Mouse (Mus musculus): ENCODE measurements at regions not wholly inside any gene's neighbourhood (a gene's known extent, or its start where the extent isn't known, plus 50 kb on each side); places are given as distances from the start of the nearest gene placed in this dataset.

- DNase-seq (ENCODE audit: extremely low read depth, low read depth, low spot score), result no peak
- H3K4me3 ChIP-seq (ENCODE audit: insufficient read depth, low read depth, low read length), result no peak overlapping the region
- no peaks in the 10 kb centered on the region for H3K27me3 ChIP-seq (ENCODE audit: control insufficient read depth, insufficient read depth, low read length)
- no peaks in the 10 kb centered on the region for H3K79me2 ChIP-seq (ENCODE audit: control insufficient read depth, insufficient read depth, low read length)
- TF ChIP-seq CTCF (IDR thresholded peaks at IDR 0.05; ENCODE audit: low read depth, low read length) (no peak), POLR2A (IDR thresholded peaks at IDR 0.05; ENCODE audit: extremely low read depth, insufficient read depth, low read length) (no peak)
- no peaks in the 10 kb centered on the region; the same call in 1 of the 2 replicates for H3K4me1 ChIP-seq (ENCODE audit: control insufficient read depth, insufficient read depth, low read length)
- H3K27ac ChIP-seq (replicated peaks; ENCODE audit: insufficient read depth, low read depth, low read length), result no peak overlapping the region
- 88% methylated on average over 2 of the region's 2 CpGs for WGBS
- no peak overlapping the region for H3K9ac ChIP-seq (ENCODE audit: low read depth, low read length)
- H3K36me3 ChIP-seq (ENCODE audit: control insufficient read depth, insufficient read depth, low read length), result no peaks in the 10 kb centered on the region
Measured at GRCm38 (mm10) chr13:59895754-59896153, 72.8 kb upstream of the Tut7 start.

GRCm38 (mm10) chr13:59894094-59894493 is 71.1 kb upstream of the Tut7 start:
- Histone ChIP-seq H3K27me3 (ENCODE audit: control insufficient read depth, insufficient read depth, low read length) (no peaks in the 10 kb centered on the region), H3K79me2 (ENCODE audit: control insufficient read depth, insufficient read depth, low read length) (no peaks in the 10 kb centered on the region), H3K27ac (replicated peaks; ENCODE audit: insufficient read depth, low read depth, low read length) (no peak overlapping the region), H3K4me3 (ENCODE audit: insufficient read depth, low read depth, low read length) (no peak overlapping the region), H3K4me1 (ENCODE audit: control insufficient read depth, insufficient read depth, low read length) (no peaks in the 10 kb centered on the region; the same call in 1 of the 2 replicates), H3K36me3 (ENCODE audit: control insufficient read depth, insufficient read depth, low read length) (no peaks in the 10 kb centered on the region), H3K9ac (ENCODE audit: low read depth, low read length) (no peak overlapping the region)
- 84% methylated on average over 5 of the region's 5 CpGs for WGBS
- no peak for TF ChIP-seq POLR2A (IDR thresholded peaks at IDR 0.05; ENCODE audit: extremely low read depth, insufficient read depth, low read length)
- TF ChIP-seq CTCF (IDR thresholded peaks at IDR 0.05; ENCODE audit: low read depth, low read length), result no peak
- DNase-seq (ENCODE audit: extremely low read depth, low read depth, low spot score), result no peak

- H3K27me3 ChIP-seq (ENCODE audit: control insufficient read depth, insufficient read depth, low read length), result no peaks in the 10 kb centered on the region
- WGBS, result 20% methylated on average over 8 of the region's 8 CpGs
- DNase-seq (ENCODE audit: extremely low read depth, low read depth, low spot score), result peak; percentile 56
- H3K4me3 ChIP-seq (ENCODE audit: insufficient read depth, low read depth, low read length), result no peak overlapping the region
- no peaks in the 10 kb centered on the region for H3K79me2 ChIP-seq (ENCODE audit: control insufficient read depth, insufficient read depth, low read length)
- no peak overlapping the region for H3K27ac ChIP-seq (replicated peaks; ENCODE audit: insufficient read depth, low read depth, low read length)
- H3K9ac ChIP-seq (ENCODE audit: low read depth, low read length), result no peak overlapping the region
- TF ChIP-seq POLR2A (IDR thresholded peaks at IDR 0.05; ENCODE audit: extremely low read depth, insufficient read depth, low read length) (no peak), CTCF (IDR thresholded peaks at IDR 0.05; ENCODE audit: low read depth, low read length) (no peak)
- H3K4me1 ChIP-seq (ENCODE audit: control insufficient read depth, insufficient read depth, low read length), result no peaks in the 10 kb centered on the region; the same call in 1 of the 2 replicates
- no peaks in the 10 kb centered on the region for H3K36me3 ChIP-seq (ENCODE audit: control insufficient read depth, insufficient read depth, low read length)
Measured at GRCm38 (mm10) chr13:59892961-59893360, 70.0 kb upstream of the Tut7 start.

GRCm38 (mm10) chr13:59892340-59892739 is 69.4 kb upstream of the Tut7 start:
- Histone ChIP-seq H3K36me3 (ENCODE audit: control insufficient read depth, insufficient read depth, low read length) (no peaks in the 10 kb centered on the region), H3K9ac (ENCODE audit: low read depth, low read length) (no peak overlapping the region), H3K27me3 (ENCODE audit: control insufficient read depth, insufficient read depth, low read length) (no peaks in the 10 kb centered on the region), H3K4me1 (ENCODE audit: control insufficient read depth, insufficient read depth, low read length) (no peaks in the 10 kb centered on the region; the same call in 1 of the 2 replicates), H3K27ac (replicated peaks; ENCODE audit: insufficient read depth, low read depth, low read length) (no peak overlapping the region), H3K4me3 (ENCODE audit: insufficient read depth, low read depth, low read length) (no peak overlapping the region), H3K79me2 (ENCODE audit: control insufficient read depth, insufficient read depth, low read length) (no peaks in the 10 kb centered on the region)
- DNase-seq (ENCODE audit: extremely low read depth, low read depth, low spot score), result no peak
- TF ChIP-seq POLR2A (IDR thresholded peaks at IDR 0.05; ENCODE audit: extremely low read depth, insufficient read depth, low read length), result no peak
- no peak for TF ChIP-seq CTCF (IDR thresholded peaks at IDR 0.05; ENCODE audit: low read depth, low read length)
- WGBS, result 77% methylated on average over 9 of the region's 9 CpGs

- TF ChIP-seq POLR2A (IDR thresholded peaks at IDR 0.05; ENCODE audit: extremely low read depth, insufficient read depth, low read length) (no peak), CTCF (IDR thresholded peaks at IDR 0.05; ENCODE audit: low read depth, low read length) (no peak)
- no peaks in the 10 kb centered on the region for H3K27me3 ChIP-seq (ENCODE audit: control insufficient read depth, insufficient read depth, low read length)
- H3K9ac ChIP-seq (ENCODE audit: low read depth, low read length), result no peak overlapping the region
- no peaks in the 10 kb centered on the region for H3K36me3 ChIP-seq (ENCODE audit: control insufficient read depth, insufficient read depth, low read length)
- no peak for DNase-seq (ENCODE audit: extremely low read depth, low read depth, low spot score)
- WGBS, result 84% methylated on average over 8 of the region's 8 CpGs
- no peak overlapping the region for H3K27ac ChIP-seq (replicated peaks; ENCODE audit: insufficient read depth, low read depth, low read length)
- no peak overlapping the region for H3K4me3 ChIP-seq (ENCODE audit: insufficient read depth, low read depth, low read length)
- H3K79me2 ChIP-seq (ENCODE audit: control insufficient read depth, insufficient read depth, low read length), result no peaks in the 10 kb centered on the region
- H3K4me1 ChIP-seq (ENCODE audit: control insufficient read depth, insufficient read depth, low read length), result no peaks in the 10 kb centered on the region; the same call in 1 of the 2 replicates
Measured at GRCm38 (mm10) chr13:59891737-59892136, 68.8 kb upstream of the Tut7 start.

GRCm38 (mm10) chr13:59889468-59890117 is 66.6 kb upstream of the Tut7 start:
- TF ChIP-seq CTCF (IDR thresholded peaks at IDR 0.05; ENCODE audit: low read depth, low read length) (no peak), POLR2A (IDR thresholded peaks at IDR 0.05; ENCODE audit: extremely low read depth, insufficient read depth, low read length) (no peak)
- Histone ChIP-seq H3K27ac (replicated peaks; ENCODE audit: insufficient read depth, low read depth, low read length) (no peak overlapping the region), H3K27me3 (ENCODE audit: control insufficient read depth, insufficient read depth, low read length) (no peaks in the 10 kb centered on the region), H3K36me3 (ENCODE audit: control insufficient read depth, insufficient read depth, low read length) (no peaks in the 10 kb centered on the region), H3K79me2 (ENCODE audit: control insufficient read depth, insufficient read depth, low read length) (no peaks in the 10 kb centered on the region), H3K4me1 (ENCODE audit: control insufficient read depth, insufficient read depth, low read length) (no peaks in the 10 kb centered on the region; the same call in 1 of the 2 replicates), H3K9ac (ENCODE audit: low read depth, low read length) (no peak overlapping the region), H3K4me3 (ENCODE audit: insufficient read depth, low read depth, low read length) (no peak overlapping the region)
- WGBS, result 24% methylated on average over 10 of the region's 10 CpGs
- peak; percentile 30 for DNase-seq (ENCODE audit: extremely low read depth, low read depth, low spot score)

Data from liver, adult 2 months (tissue).